Mouse (Mus musculus) lung, postnatal 0 days (tissue): ENCODE results near the gene Rai1. TPM values are rescaled to one million over a fixed set of nuclear protein-coding genes. Genes with fewer than 3 reads are reported as not detected.

Experiments used
- ATAC-seq: fragments of 200-750 bp; cut with Nextera tagmentation; 2 replicates; pipeline ENCODE4 v1.8.0; 2017; ENCODE audit warnings: moderate library complexity
- DNase-seq: peaks from one replicate; pipeline ENCODE4 v3.0.0-alpha.2; 2016; ENCODE audit warnings: low spot score
- H3K27ac ChIP-seq: fragments of 300-500 bp; sonication (generic); 2 replicates; pipeline ENCODE4 v1.5.1; 2014; ENCODE audit warnings: antibody characterized with exemption, mild to moderate bottlenecking, low read length, mixed read lengths
- H3K27me3 ChIP-seq: fragments of 300-500 bp; sonication (generic); replicated peaks from 2 replicates; pipeline ENCODE4 v1.6.1; 2014; ENCODE audit warnings: low read length, mixed read lengths; ENCODE audit not compliant: insufficient read depth
- H3K36me3 ChIP-seq: fragments of 300-500 bp; sonication (generic); 2 replicates; pipeline ENCODE4 v1.6.1; 2014; ENCODE audit warnings: low read length, mixed read lengths; ENCODE audit not compliant: insufficient read depth
- H3K4me1 ChIP-seq: fragments of 300-500 bp; sonication (generic); 2 replicates; pipeline ENCODE4 v1.6.1; 2014; ENCODE audit warnings: antibody characterized with exemption, low read depth, low read length, mixed read lengths; ENCODE audit not compliant: insufficient read depth
- H3K4me2 ChIP-seq: fragments of 300-500 bp; sonication (generic); replicated peaks from 2 replicates; pipeline ENCODE4 v1.6.1; 2014; ENCODE audit warnings: low read depth, mild to moderate bottlenecking, low read length, moderate library complexity, mixed read lengths
- H3K4me3 ChIP-seq: fragments of 300-500 bp; sonication (generic); 2 replicates; pipeline ENCODE4 v1.5.1; 2014; ENCODE audit warnings: low read depth, low read length
- H3K9ac ChIP-seq: fragments of 300-500 bp; sonication (generic); replicated peaks from 2 replicates; pipeline ENCODE4 v1.6.1; 2014; ENCODE audit warnings: low read depth, mild to moderate bottlenecking
- H3K9me3 ChIP-seq: fragments of 300-500 bp; sonication (generic); 2 replicates; pipeline ENCODE4 v1.6.1; 2016; ENCODE audit warnings: low read length, mixed read lengths
- CTCF ChIP-seq: IDR thresholded peaks from 2 replicates; pipeline ENCODE4 v1.5.1; 2016; ENCODE audit warnings: antibody characterized with exemption, mild to moderate bottlenecking
- EP300 ChIP-seq: IDR thresholded peaks from 2 replicates; pipeline ENCODE4 v1.6.1; 2016; ENCODE audit warnings: antibody characterized with exemption, mild to moderate bottlenecking, control low read depth
- WGBS: fragments of 180-500 bp; shearing (Covaris S2); extraction: QIAGEN DNeasy Blood & Tissue Kit; methylation state at CpG from one replicate; pipeline ENCODE4 v1.1.7; 2014; 5-methylcytosine and 5-hydroxymethylcytosine counted together
- microRNA-seq: library from miRNA; unstranded; fragments of <30 nt; microRNA quantifications from one replicate; pipeline ENCODE4, GENCODE M21; 2016
- polyA plus RNA-seq: library from polyadenylated mRNA; unstranded; fragments of >200 nt; fragmentation: Nextera tagmentation; extraction: Ambion mirVana; gene quantifications from 2 replicates; pipeline ENCODE4 v1.2.1, GENCODE M21; 2015

Rai1 gene
- polyA plus RNA-seq, 1 experiment from 2014 or later, result 16.2 TPM

DNA sequence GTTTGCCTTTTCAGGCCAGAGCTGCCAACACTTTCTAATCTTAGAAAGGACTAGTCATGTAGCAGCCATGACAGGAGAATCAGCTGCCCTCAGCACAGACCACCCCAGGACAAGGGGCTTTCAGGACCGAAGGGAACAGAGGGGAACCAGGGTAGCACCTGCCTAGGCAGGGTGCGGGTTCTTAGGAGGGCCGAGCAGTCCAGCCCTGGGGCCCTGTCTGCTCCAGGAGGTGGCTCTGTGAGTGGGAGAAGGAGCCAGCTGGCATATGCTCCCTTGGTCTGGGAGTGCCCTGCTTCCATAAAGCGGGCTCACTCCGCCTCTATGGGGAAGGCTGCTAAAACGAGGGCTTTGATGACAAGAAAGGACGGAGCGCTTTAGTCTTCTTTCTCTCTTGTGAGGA, 128.4 kb downstream of the Rai1 start:
- no peak for ATAC-seq
- Histone ChIP-seq H3K4me1 (peaks cover 5% of the 10 kb centered on the region; the same call in 1 of the 2 replicates), H3K9ac (no peak overlapping the region), H3K27me3 (no peaks in the 10 kb centered on the region), H3K9me3 (no peaks in the 10 kb centered on the region), H3K4me3 (no peak overlapping the region), H3K36me3 (0 out of 2 replicates have a peak, but pooled peaks cover 4% of the 10 kb centered on the region), H3K27ac (0 out of 2 replicates have a peak overlapping the region, but pooled peaks have one; percentile 26), H3K4me2 (no peak overlapping the region)
- DNase-seq, result no peak
- TF ChIP-seq EP300 (no peak), CTCF (no peak)
- WGBS, result 60% methylated on average over 8 of the region's 8 CpGs

DNA sequence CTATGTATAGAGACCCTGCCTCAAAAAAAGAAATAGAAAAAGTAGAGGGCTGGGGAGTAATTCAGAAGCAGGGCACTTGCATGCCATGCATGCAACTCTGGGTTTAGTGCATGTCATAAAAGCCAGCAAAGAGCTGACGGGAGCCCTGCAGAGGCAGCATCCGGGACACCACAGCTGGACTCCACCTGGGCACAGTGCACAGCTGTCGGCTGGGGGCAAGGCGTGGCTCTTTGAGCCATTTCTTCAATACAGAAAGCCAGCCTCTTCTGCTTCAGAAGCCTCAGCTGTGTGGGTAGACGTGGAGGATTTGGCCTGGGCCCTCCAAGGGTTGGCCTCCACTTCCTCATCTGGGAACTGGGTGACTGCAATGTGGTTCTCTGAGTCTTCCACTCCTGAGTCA, 130.5 kb downstream of the Rai1 start:
- no peaks in the 10 kb centered on the region for H3K27me3 ChIP-seq
- DNase-seq, result no peak
- 84% methylated on average over 5 of the region's 5 CpGs for WGBS

DNA sequence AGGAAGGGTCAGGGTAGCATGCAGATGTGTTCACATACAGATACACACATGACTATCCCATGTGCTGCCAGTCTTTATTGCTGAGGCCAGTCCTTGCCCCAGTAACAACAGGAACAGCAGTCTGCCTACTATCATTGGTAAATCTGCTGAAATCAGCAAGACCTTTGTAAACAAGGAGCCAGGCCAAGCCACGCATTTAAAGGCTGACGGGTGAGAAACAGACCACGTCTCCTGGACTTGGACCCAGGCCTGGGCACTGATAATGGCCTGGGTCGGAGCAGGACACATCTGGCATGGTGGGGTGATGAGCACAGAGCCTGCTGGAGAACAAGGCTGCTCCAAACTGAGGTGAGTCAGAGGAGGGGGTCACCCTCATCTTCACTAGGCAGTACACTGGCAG, 135.7 kb downstream of the Rai1 start:
- Histone ChIP-seq H3K4me1 (no peaks in the 10 kb centered on the region), H3K9me3 (no peaks in the 10 kb centered on the region), H3K4me2 (no peak overlapping the region), H3K4me3 (no peak overlapping the region), H3K9ac (no peak overlapping the region), H3K27ac (no peak overlapping the region), H3K36me3 (0 out of 2 replicates have a peak, but pooled peaks cover 4% of the 10 kb centered on the region), H3K27me3 (no peaks in the 10 kb centered on the region)
- no peak for TF ChIP-seq CTCF
- no peak for TF ChIP-seq EP300
- DNase-seq (no peak), ATAC-seq (no peak)
- WGBS, result 78% methylated on average over 4 of the region's 4 CpGs

More for the DNA sequence above, 130.5 kb downstream of the Rai1 start:
- ATAC-seq, result no peak
- Histone ChIP-seq H3K4me1 (peaks cover 5% of the 10 kb centered on the region; the same call in 1 of the 2 replicates), H3K9me3 (no peaks in the 10 kb centered on the region), H3K36me3 (0 out of 2 replicates have a peak, but pooled peaks cover 4% of the 10 kb centered on the region), H3K4me2 (no peak overlapping the region), H3K9ac (no peak overlapping the region), H3K27ac (no peak overlapping the region), H3K4me3 (no peak overlapping the region)
- TF ChIP-seq CTCF (no peak), EP300 (no peak)

DNA sequence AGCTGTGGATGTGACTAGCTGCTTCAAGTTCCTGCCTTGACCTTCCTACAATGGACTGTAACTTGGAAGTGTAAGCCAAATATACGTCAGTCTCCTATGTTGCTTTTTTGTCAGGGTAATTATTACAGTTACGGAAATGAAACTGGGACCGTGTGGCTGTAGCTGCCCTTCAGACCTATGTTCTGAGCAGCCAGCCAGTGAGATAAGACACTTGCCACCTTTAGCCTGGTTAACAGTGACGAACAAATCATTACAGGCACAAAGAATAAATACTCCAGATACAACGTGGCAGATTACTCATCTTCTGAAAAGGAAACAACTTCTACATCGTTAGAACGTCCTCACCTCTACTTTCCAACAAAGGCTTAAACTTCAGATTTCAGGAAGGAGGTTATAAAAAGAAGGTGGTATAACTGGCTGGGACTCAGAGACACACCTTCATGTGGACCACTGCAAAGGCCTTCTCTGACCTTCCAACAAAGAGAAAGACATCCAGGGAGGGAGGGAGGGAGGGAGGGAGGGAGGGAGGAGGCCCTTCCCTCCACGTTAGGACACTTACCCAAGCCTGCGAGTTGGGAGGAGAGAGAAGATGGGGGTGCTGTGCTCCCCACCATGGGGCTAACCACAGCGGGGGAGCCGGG, 139.8 kb downstream of the Rai1 start:
- no peak overlapping the region for H3K27ac ChIP-seq
- no peaks in the 10 kb centered on the region for H3K4me1 ChIP-seq
- 61% methylated on average over 11 of the region's 11 CpGs for WGBS
- H3K9ac ChIP-seq, result no peak overlapping the region
- no peaks in the 10 kb centered on the region for H3K36me3 ChIP-seq
- H3K9me3 ChIP-seq, result no peaks in the 10 kb centered on the region
- no peak for ATAC-seq
- no peak for DNase-seq
- H3K27me3 ChIP-seq, result no peaks in the 10 kb centered on the region
- no peak for TF ChIP-seq EP300
- TF ChIP-seq CTCF, result no peak
- H3K4me3 ChIP-seq, result no peak overlapping the region
- H3K4me2 ChIP-seq, result no peak overlapping the region

DNA sequence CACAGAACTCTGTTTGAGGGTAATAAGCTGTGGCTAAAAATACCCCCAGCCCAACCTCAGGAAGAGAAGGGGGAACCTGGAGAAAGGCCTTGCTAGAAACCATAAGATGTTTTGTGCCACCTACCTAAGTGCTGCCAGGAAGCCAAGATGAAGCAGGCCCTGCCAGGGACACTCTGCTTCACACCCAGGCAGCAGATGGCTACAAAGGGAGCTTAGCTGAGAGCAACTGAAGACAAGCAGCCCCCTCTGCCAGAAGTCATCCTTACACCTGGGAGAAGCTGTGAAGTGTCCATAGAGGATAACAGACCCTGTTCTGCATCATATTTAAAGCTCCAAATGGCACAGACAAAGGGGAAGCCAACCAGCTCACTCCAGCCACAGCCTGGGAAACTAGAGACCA, 141.3 kb downstream of the Rai1 start:
- DNase-seq (no peak), ATAC-seq (no peak)
- no peak overlapping the region for H3K27ac ChIP-seq
- no peak overlapping the region for H3K4me2 ChIP-seq
- H3K36me3 ChIP-seq, result no peaks in the 10 kb centered on the region
- no peak overlapping the region for H3K4me3 ChIP-seq
- H3K27me3 ChIP-seq, result no peaks in the 10 kb centered on the region
- no peak for TF ChIP-seq CTCF
- TF ChIP-seq EP300, result no peak
- no peaks in the 10 kb centered on the region for H3K4me1 ChIP-seq
- no peak overlapping the region for H3K9ac ChIP-seq
- no peaks in the 10 kb centered on the region for H3K9me3 ChIP-seq

DNA sequence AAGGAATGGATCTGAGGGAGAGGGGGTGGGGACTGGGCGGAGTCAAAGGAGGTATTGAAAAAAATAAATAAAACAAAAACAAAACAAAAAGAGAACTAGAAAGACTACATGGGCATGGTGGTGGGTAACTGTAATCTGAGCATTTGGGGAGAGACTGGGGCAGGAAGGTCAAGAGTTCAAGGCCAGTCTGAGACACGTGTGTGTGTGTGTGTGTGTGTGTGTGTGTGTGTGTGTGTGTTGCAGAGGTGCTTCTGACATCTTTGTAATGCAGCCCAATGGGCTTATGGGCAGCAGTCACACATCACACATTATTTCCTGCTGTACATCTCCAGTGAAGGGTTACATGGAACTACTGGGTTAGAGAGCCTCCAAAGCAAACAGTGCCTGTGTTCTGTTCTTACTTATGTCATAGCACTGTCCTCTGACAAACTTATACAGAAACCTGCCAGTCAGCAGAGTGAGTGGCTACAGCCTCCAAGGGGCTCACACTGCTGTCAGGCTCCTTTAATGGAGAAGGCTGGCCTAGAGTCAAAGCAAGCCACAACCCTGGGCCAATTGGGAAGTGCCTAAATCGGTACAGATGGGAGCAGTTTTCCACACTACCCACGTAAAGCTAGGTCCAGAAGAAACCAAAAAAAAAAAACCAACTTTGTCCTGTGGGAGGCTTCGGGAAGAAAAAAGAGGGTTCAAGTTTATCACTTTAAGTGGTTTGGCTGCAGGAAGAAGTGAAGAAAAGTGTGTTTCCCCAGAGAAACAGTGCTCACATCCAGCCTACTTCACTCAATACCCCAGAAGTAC, 143.1 kb downstream of the Rai1 start:
- no peak for ATAC-seq
- TF ChIP-seq EP300 (no peak), CTCF (no peak)
- H3K9me3 ChIP-seq, result no peaks in the 10 kb centered on the region
- no peaks in the 10 kb centered on the region for H3K4me1 ChIP-seq
- H3K9ac ChIP-seq, result no peak overlapping the region
- WGBS, result 41% methylated on average over 5 of the region's 5 CpGs
- H3K36me3 ChIP-seq, result no peaks in the 10 kb centered on the region
- no peak overlapping the region for H3K27ac ChIP-seq
- H3K4me3 ChIP-seq, result no peak overlapping the region
- H3K27me3 ChIP-seq, result no peaks in the 10 kb centered on the region
- DNase-seq, result no peak
- H3K4me2 ChIP-seq, result no peak overlapping the region

Small RNA genes lying within 50 kb of the gene (microRNA-seq; reads per million reads assigned to microRNA genes)
- gene Mir6921, result 1.2 reads per million
- gene Mir6922, result not detected

Other genes starting within 250 kb of the Rai1 start
- 29.0 and 31.3 TPM in 2 replicates for gene Med9, start 156.8 kb upstream of the Rai1 start, polyA plus RNA-seq
- gene Rasd1, start 140.1 kb upstream of the Rai1 start, polyA plus RNA-seq, result 3.3 and 4.0 TPM in 2 replicates
- 5.0 and 6.0 TPM in 2 replicates for gene Pemt, start 58.5 kb upstream of the Rai1 start, polyA plus RNA-seq
- 61.7 and 70.1 TPM in 2 replicates for gene Srebf1, start 117.6 kb downstream of the Rai1 start, polyA plus RNA-seq
- gene Tom1l2, start 247.9 kb downstream of the Rai1 start, polyA plus RNA-seq, result 19.1 and 19.7 TPM in 2 replicates
- 16.8 and 18.0 TPM in 2 replicates for gene Drc3, start 248.3 kb downstream of the Rai1 start, polyA plus RNA-seq